Mouse (Mus musculus): ENCODE results near the gene Rita1. TPM values are rescaled to one million over a fixed set of nuclear protein-coding genes. Genes with fewer than 3 reads are reported as not detected.

Rita1 gene
- polyA plus RNA-seq, 1 experiment: 15.7 TPM

GRCm38 (mm10) chr5:120590356-120591010 is 21.9 kb downstream of the Rita1 start:
- no peak for DNase-seq
- TF ChIP-seq CTCF (IDR thresholded peaks at IDR 0.05; ENCODE audit: insufficient read depth, low read length) (peak; percentile 57), POLR2A (IDR thresholded peaks at IDR 0.05; ENCODE audit: borderline replicate concordance, extremely low read depth, low read depth, low read length) (no peak)
- H3K4me1 ChIP-seq (ENCODE audit: control insufficient read depth, insufficient read depth, low read length): peaks cover 15% of the 10 kb centered on the region
- H3K4me3 ChIP-seq (replicated peaks; ENCODE audit: extremely low read depth, low read depth, low read length): no peak overlapping the region
- WGBS: 69% methylated on average over 16 of the region's 16 CpGs

- Histone ChIP-seq H3K4me3 (replicated peaks; ENCODE audit: extremely low read depth, low read depth, low read length) (peak within 1 kb of the TSS; percentile 94), H3K4me1 (ENCODE audit: control insufficient read depth, insufficient read depth, low read length) (peaks cover 15% of the 10 kb centered on the region)
- TF ChIP-seq CTCF (IDR thresholded peaks at IDR 0.05; ENCODE audit: insufficient read depth, low read length) (no peak), POLR2A (IDR thresholded peaks at IDR 0.05; ENCODE audit: borderline replicate concordance, extremely low read depth, low read depth, low read length) (peak; percentile 95)
- WGBS: under 1% methylated on average over 35 of the region's 35 CpGs
- peak; percentile 99 for DNase-seq
These were observed 23.8 kb downstream of the Rita1 start, which contains the start of the genes Tpcn1 and Iqcd for GRCm38 (mm10) chr5:120588569-120589094. TSS of gene Tpcn1 (minus strand) at chr5:120588673. TSS of gene Iqcd (plus strand) at chr5:120589016.

GRCm38 (mm10) chr5:120587940-120588568 is 24.3 kb downstream of the Rita1 start:
- TF ChIP-seq CTCF (IDR thresholded peaks at IDR 0.05; ENCODE audit: insufficient read depth, low read length): no peak
- TF ChIP-seq POLR2A (IDR thresholded peaks at IDR 0.05; ENCODE audit: borderline replicate concordance, extremely low read depth, low read depth, low read length): no peak
- DNase-seq: no peak
- Histone ChIP-seq H3K4me1 (ENCODE audit: control insufficient read depth, insufficient read depth, low read length) (peaks cover 15% of the 10 kb centered on the region), H3K4me3 (replicated peaks; ENCODE audit: extremely low read depth, low read depth, low read length) (peak overlapping the region; percentile 94)
- under 1% methylated on average over 29 of the region's 29 CpGs for WGBS

- peaks cover 15% of the 10 kb centered on the region for H3K4me1 ChIP-seq (ENCODE audit: control insufficient read depth, insufficient read depth, low read length)
- TF ChIP-seq POLR2A (IDR thresholded peaks at IDR 0.05; ENCODE audit: borderline replicate concordance, extremely low read depth, low read depth, low read length): peak; percentile 28; the same call in 1 of the 2 replicates
- TF ChIP-seq CTCF (IDR thresholded peaks at IDR 0.05; ENCODE audit: insufficient read depth, low read length): no peak
- peak; percentile 49 for DNase-seq
- peak overlapping the region; percentile 94 for H3K4me3 ChIP-seq (replicated peaks; ENCODE audit: extremely low read depth, low read depth, low read length)
- 4% methylated on average over 9 of the region's 9 CpGs for WGBS
These were observed 24.8 kb downstream of the Rita1 start for GRCm38 (mm10) chr5:120587616-120587926.

GRCm38 (mm10) chr5:120586741-120587615 is 25.4 kb downstream of the Rita1 start:
- H3K4me1 ChIP-seq (ENCODE audit: control insufficient read depth, insufficient read depth, low read length): peaks cover 18% of the 10 kb centered on the region
- no peak for DNase-seq
- peak overlapping the region; percentile 94 for H3K4me3 ChIP-seq (replicated peaks; ENCODE audit: extremely low read depth, low read depth, low read length)
- 7% methylated on average over 17 of the region's 17 CpGs for WGBS
- TF ChIP-seq CTCF (IDR thresholded peaks at IDR 0.05; ENCODE audit: insufficient read depth, low read length): no peak
- TF ChIP-seq POLR2A (IDR thresholded peaks at IDR 0.05; ENCODE audit: borderline replicate concordance, extremely low read depth, low read depth, low read length): no peak

- DNase-seq: no peak
- no peak overlapping the region for H3K4me3 ChIP-seq (replicated peaks; ENCODE audit: extremely low read depth, low read depth, low read length)
- TF ChIP-seq POLR2A (IDR thresholded peaks at IDR 0.05; ENCODE audit: borderline replicate concordance, extremely low read depth, low read depth, low read length) (no peak), CTCF (IDR thresholded peaks at IDR 0.05; ENCODE audit: insufficient read depth, low read length) (no peak)
- peaks cover 19% of the 10 kb centered on the region for H3K4me1 ChIP-seq (ENCODE audit: control insufficient read depth, insufficient read depth, low read length)
- WGBS: 66% methylated on average over 15 of the region's 15 CpGs
These were observed 27.4 kb downstream of the Rita1 start for GRCm38 (mm10) chr5:120584968-120585367.

DNA sequence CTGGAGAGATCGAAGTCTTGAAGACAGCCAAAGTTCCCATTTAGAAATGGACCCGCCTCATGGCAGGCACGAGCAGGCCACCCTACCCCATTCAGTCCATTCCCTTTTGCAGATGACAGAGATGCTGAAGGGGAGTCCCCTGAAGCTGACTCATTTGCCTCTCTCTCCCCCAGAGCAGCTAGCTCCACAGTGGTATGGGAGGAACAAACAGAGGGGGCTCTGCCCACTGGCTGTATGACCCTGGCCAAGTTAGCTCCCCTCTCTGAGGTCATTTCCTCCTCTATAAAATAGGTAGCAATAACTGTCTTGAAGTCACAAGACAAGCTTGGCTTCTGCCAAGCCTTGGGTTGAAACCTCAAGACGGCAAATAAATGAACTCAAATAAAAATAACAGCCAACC is 28.9 kb downstream of the Rita1 start:
- 58% methylated on average over 4 of the region's 4 CpGs for WGBS
- no peak for DNase-seq
- Histone ChIP-seq H3K4me1 (ENCODE audit: control insufficient read depth, insufficient read depth, low read length) (peaks cover 20% of the 10 kb centered on the region), H3K4me3 (replicated peaks; ENCODE audit: extremely low read depth, low read depth, low read length) (no peak overlapping the region)
- TF ChIP-seq CTCF (IDR thresholded peaks at IDR 0.05; ENCODE audit: insufficient read depth, low read length): no peak
- TF ChIP-seq POLR2A (IDR thresholded peaks at IDR 0.05; ENCODE audit: borderline replicate concordance, extremely low read depth, low read depth, low read length): no peak

DNA sequence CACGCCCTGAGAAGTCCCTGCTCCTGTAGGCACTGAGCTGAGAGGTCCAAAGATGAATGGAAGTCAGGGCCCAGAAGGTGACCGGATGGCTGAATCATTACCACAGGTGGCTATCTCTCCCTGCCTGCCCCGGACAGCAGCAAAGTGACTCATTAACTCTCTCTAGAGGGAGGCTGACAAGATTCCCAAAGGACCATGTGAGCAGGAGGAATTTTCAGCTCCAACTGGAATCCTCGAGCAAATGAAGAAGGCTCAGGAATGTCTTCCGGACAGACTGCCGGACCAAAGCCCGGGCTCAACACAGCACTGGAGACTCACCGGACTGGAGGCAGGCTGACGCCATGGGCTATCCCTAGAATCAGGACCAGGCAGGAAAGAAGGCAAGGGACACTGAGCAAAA is 30.4 kb downstream of the Rita1 start:
- Histone ChIP-seq H3K4me1 (ENCODE audit: control insufficient read depth, insufficient read depth, low read length) (peaks cover 19% of the 10 kb centered on the region), H3K4me3 (replicated peaks; ENCODE audit: extremely low read depth, low read depth, low read length) (no peak overlapping the region)
- no peak for DNase-seq
- WGBS: 61% methylated on average over 9 of the region's 9 CpGs
- no peak for TF ChIP-seq CTCF (IDR thresholded peaks at IDR 0.05; ENCODE audit: insufficient read depth, low read length)

GRCm38 (mm10) chr5:120579898-120580626 is 32.3 kb downstream of the Rita1 start:
- 91% methylated on average over 26 of the region's 26 CpGs for WGBS
- Histone ChIP-seq H3K4me3 (replicated peaks; ENCODE audit: extremely low read depth, low read depth, low read length) (no peak overlapping the region), H3K4me1 (ENCODE audit: control insufficient read depth, insufficient read depth, low read length) (peaks cover 13% of the 10 kb centered on the region)
- no peak for TF ChIP-seq POLR2A (IDR thresholded peaks at IDR 0.05; ENCODE audit: borderline replicate concordance, extremely low read depth, low read depth, low read length)
- TF ChIP-seq CTCF (IDR thresholded peaks at IDR 0.05; ENCODE audit: insufficient read depth, low read length): no peak
- no peak for DNase-seq
